Mouse (Mus musculus) adipocyte (in vitro differentiated cells): ENCODE results near the gene Zmiz1.
A peak's percentile ranks its signal among the peaks of the same experiment; 100 is the strongest.

Experiments
- DNase-seq: peaks from one replicate; pipeline ENCODE4 v3.0.0-alpha.2; 2016; ENCODE audit warnings: low spot score

Zmiz1 gene

DNA sequence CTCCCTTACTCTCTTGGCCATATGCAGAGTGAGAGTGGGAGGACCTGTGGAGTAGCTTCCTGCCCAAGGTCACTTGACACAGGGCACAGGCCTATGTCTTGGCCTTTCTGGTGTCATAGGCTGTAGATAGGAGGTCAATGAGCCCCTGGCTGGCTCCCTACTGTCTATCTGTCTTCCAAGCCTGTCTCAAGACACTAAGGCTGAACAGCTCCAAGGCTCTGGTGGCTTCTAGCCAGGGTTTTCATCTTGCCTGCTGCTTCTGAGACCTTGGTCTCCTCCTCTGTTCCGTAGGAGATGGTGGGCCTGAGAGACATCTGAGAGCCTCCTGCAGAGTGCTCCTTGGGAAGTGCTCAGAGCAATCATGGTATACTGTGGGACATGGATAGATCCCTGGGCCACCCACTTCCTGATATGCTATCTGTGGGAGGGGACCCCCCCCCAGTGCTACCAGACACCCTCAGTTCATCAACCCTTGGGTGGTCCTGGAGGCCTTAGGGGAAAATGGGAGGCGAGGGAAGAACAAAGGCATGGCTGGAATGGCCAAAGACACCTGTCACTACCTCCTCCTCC, 56.0 kb downstream of the Zmiz1 start:
- no peak for DNase-seq

DNA sequence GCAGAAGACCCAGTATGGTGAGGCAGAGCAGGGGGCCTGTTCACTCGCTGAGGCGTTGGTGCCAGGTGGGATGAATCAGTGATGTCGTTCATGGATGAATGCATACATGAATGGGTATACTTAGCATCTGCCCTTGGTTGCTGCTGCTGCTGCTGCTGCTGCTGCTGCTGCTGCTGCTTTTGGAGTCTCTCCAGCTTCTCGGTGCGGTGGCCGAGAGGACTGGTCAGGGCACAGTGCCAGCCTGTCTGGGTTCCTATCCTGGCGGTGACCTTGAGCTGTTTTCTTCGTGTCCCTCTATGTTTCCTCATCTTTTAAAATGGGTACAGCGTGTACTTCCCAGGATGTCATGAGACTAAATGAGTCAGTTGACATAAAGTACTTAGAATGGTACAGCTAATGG, 56.9 kb downstream of the Zmiz1 start:
- DNase-seq, result no peak

DNA sequence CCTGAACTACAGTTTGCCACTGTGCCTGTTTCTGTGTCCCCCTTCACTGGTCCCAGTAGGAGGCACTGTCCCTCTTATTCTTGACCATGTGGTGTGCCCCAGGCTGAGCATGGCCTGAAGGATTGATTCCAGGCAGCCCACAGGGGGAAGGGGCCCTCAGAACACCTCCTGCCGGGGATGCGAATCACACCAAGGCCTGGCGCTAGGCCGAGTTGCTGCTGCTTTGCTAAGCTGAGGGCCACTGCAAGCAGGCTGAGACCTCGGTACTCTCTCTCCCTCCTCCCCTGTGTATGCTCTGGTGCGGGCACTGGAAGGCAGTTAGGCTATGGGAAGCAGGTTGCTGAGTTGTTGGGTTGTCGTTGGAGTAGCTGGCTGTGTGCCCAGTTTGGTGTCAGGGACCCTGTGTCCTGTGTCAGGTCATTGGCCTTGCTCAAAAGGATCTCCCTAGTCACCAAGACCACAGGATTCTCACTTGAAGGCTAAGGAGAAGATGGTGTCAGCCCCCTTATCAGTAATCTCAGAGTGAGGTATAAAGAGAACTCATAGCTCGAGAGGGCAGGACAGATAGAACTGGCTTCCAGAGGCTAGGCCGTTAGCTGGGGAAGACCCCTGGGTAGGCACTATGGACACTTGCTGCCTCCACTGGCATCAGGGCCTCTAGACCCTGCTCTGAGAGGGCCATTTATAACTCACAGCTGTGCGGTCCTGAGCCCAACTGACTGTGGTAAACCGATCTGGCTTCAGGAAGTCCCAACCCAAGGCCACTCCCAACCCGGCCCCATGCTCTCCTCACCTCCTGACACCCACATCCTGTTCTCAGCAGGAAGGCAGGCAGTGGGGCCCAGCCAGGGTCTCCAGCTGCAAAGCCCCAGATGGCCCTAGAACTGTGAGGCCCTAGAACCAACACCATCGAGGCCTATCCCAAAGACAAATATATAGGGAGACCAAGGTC, 57.9 kb downstream of the Zmiz1 start:
- DNase-seq, result no peak

DNA sequence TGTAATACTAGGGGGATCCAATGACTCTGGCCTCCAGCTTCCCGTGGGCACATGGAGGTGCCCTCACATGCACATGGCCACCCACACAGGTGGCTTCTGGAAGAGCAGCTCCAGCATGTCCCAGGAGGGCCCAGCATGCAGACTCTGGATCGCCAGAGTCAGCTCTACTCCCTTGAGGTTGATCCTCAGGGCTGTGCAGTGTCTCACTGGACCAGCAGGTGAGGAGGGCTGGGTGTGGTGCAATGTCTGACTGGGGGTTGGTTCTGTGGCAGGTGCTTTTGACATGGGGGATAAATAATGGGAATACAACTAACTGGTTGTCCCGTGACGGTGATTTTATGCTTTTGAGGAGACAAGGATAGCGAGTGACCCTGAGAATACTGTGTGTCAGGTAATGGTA, 59.7 kb downstream of the Zmiz1 start:
- no peak for DNase-seq

DNA sequence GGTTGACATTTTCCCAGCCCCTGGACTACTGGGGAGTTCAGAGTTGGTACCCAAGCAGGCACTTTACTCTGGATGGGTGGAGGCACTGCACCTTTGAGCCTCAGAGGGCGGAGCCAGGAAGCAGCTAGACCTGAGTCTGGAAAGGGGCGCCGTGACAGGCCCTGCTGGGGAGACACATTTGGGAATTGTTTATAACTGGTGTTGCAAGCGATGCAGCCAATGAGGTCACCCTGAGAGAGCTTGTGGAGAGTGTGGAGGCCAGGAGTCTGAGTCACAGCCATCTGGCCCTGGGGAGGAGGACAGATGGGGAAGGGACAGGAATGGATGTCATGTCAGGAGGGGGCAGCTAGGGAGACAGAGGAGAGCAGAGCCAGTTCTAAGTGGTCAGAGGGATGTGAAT, 60.7 kb downstream of the Zmiz1 start:
- DNase-seq, result peak; percentile 48

DNA sequence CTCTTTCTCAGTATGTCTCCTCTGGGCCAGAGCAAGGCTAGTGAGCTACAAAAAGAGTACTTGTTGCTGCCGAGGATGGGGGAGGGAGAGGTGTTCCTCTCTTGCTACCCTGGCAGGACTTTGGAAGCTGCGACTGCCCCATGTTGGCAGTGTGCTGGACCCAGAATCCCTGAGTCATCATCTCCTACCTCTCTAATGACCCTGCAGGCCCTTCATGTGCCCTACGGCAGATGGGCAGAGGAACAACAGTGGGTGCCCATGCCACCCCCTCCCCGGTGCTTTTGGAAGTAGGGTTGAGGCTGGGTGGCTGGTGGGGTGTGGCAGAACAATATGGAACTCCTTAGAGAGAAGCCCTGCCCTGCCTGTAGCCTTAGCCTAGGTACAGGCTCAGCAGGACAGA, 61.6 kb downstream of the Zmiz1 start:
- no peak for DNase-seq

DNA sequence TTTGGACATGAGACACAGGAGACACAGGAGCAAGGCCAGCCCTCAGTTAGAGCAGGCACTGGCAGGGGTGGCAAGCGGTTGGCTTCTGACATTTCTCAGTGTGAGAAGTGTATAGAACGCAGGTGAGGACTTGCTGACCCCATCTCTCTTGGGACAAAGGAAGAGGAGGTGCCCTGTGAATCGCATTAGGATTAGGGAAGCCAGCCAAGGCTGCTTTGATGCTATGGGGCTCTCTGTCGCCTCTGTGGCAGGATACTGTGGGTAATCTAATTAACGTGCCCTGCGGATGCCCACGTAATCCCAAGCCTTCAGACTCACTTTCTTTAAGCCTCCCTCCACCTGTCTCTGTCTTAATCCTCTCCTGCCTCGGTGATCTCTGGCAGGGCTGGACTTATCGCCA, 62.0 kb downstream of the Zmiz1 start:
- DNase-seq, result no peak

DNA sequence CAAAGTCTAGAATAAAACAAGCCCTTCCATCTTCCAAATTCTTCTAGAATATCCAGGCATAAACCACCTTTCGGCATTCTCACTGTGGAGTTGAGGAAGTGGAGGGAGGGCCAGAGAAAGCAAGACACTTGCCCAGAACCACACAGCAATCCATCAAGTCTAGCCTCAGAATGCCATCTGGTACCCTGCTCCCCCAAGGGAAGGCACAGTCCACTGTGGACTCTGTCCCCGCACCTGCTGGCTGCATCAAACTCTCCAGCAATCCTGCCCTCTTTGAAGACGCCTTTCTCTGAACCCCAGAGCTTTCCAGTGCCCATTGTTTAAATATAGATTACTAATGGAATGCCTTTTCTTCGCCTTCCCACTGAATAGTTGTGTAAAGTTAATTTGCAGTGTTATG, 62.5 kb downstream of the Zmiz1 start:
- DNase-seq, result no peak

DNA sequence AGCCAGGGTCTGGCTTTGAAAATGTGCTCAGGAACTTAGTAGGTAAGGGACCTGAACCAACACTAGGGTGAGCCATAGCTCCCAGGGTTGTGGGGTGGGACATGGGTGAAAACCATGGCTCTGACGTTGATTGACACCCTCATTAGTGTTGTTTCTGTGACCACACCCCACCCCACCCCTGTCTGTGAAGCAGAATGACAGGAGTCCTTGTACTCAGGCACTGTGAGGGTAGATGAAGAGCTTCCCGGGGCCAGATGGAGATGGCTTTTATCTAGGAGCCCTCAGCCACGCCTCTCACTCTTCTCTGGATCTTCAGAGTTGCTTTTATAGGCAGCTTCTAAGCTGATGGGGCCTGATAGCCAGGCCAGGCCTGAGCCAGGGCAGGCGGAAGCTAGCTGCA, 63.4 kb downstream of the Zmiz1 start:
- no peak for DNase-seq

DNA sequence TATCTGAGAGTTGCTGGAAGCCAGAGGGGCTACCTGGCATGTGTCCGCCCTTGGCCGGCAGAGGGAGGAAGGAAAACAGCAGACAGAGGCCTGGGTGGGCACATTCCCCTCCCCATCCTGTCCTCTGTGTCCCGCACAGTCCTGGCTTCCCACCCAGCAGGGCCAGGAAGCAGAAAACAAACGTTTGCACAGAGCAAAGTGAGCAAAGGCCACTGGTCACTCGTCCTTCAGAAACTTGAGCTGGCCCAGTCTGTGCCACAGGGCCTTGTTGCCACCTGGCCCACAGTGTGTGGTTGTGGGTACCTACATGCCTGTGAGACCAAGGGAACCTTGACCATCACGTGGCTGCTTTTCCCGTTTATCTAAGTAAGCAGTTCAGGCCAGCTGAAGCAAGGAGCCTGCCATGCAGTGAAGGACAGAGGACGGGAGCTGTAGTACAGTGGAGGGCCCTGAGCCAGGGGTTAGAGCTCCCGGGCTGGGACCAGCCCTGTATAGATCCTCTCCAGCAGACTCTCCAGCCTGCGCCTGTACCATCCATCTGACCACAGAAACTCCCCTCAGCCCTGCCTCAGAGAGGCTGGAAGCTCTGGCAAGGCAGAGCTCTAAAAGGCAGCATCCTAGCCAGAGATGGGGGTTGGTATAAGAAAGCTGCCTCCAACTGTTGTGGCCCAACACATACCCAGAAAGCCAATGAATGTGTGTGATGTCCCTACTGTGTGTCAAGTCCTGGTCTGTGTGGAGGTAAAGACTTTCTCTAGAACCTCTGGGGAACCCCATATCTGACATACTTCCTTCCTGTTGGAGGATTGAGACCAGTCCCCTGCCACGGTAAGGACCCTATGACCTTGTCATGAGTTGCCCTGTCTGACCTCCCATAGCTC, 64.5 kb downstream of the Zmiz1 start:
- DNase-seq, result no peak

DNA sequence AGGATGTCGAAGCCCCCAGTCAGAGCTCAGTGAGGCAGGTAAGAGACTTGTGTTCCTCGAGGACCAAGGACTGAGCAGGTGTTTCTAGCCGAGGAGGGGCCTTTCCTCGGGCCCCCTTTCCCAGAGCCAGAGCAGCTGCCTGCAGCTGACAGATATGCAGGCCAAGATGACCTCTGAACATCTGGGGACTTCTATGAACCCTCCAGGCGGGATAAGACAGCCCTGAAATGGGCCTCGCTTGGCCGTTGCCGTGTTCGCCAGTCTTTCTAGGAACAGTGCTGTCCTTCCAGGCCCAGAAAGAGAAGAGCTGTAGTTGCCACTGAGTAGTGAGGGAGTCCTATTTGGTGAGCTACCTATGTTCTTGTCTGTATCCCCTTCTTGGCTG, 65.1 kb downstream of the Zmiz1 start:
- DNase-seq, result no peak

DNA sequence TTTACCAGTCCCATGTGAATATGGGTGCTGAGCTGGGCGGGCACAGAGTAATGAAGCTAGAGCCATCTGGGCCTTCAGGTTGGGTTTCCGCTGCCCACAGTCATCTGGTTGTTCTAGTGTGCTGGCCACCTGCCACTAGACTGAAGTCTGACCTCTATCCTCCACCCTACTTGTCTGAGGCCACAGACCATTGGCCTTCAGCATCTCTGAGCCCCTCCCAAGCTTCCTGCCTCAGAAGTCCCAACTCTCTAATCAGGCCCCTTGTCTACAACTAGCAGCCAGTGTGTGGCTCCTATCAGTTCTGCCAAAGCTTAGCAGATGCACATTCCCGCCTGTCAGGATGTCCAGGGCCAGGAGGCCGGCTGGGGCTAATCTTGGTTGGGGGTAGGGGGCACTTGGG, 65.9 kb downstream of the Zmiz1 start:
- no peak for DNase-seq

DNA sequence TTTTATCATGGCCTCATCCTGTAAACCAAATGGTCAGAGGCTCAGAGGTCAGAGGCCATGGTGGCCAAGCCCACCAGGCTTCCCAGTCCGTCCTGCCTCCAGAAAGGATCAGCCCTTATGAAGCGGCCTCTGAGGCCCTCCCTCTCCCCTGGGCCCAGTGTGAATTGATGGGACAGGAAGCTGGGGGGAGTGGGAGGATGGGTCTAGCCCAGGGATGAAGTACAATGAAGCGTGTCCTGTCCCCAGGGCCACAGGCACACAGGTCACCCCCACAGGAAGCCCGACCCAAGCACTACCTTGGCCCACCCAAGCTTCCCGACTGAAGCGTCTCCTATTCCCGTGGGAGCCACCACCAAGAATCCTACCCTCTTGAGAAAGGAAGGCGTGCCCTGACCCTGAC, 66.7 kb downstream of the Zmiz1 start:
- DNase-seq, result no peak

DNA sequence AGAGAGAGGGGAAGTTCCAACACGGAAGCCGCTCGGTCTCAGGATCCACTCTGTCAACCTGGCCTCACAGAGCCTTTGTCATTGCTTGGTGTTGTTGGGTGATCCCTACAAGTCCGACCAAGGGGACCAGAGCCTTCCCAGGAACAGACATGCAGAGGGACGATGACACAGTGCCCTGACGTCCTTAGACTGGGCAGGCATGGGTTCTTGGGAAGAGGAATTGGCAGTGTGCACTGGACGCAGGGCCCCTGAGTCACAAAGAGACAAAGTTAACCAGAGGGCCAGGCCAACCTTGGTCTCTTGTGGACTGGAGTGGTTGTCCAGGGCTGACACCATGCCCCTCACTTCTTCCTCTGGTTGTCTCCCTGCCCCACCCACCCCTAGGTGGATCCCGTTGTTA, 67.9 kb downstream of the Zmiz1 start:
- DNase-seq, result peak; percentile 24

DNA sequence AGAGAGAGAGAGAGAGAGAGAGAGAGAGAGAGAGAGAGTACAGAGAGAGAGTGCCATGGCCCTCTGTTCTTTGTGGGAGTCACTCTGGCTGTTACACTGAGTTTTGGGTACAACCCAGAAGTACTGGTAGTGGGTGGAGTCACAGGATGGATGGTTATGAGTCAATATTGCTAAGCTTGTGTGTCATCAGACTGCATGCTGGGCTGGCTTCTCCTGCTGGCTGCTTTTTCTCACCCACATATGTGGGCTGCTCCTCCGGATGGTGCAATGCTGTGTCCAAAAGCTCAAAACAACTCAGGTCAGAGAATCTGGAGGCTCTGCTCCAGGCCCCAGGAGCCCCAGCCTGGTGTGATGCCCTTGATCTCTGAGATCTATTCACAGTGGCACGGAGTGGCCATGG, 68.3 kb downstream of the Zmiz1 start:
- DNase-seq, result peak; percentile 82

DNA sequence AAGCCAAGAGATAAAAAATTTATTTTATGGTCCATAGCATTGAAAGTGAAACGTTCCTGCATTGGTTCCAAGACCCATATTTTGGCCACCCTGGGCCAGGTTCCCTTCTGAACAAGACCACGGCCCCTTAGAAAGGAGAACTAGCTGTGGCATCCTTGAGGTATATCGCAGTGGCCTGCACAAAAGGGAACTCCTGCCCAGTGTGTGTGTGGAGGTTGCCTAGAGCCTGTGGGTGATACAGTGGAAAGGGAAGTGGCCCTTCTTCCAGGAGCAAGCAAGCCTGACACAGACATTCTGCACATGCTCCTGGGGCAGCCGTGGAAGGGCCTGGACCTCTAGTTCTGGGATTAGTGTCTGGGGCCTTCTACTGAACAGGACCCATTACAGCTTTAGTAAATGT, 71.4 kb downstream of the Zmiz1 start:
- no peak for DNase-seq

DNA sequence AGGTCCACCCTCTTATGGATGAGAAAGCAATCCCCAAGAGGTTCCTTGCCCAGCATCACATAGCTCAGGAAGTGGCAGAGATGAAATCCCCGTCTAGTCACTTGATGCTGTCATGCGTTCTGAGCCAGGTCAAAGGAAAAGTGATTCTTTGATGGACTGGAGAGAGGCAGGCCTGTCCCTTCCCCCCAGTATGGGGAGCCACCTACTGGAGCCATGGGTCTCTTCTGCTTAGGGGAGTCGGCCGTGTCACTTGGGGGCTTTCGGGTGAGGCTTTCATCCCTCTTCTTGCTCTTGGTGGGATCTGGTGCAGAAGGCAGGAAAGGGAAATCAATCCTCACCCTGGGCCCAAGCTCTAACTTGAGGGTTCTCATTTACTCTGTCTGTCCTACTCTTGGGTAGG, 71.8 kb downstream of the Zmiz1 start:
- DNase-seq, result no peak

DNA sequence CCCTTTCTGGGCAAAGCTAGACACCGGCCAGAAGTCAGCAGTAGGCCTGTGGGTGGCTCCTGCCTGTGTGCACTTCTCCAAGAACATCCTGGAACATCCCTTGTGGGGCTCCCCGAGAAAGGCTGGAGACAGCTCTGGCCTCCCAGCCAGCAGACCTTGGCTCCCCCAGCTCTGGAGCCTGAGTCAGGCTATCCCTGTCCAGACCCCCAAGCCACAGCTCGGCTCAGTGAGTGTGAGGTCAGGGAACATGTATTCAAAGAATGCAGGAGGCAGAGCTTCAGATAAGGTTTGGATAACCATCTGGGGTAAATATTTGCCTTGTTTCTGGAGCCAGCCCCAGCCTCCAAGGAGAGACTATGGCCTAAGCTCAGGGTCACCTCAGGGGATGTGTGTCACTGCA, 74.0 kb downstream of the Zmiz1 start:
- DNase-seq, result no peak

DNA sequence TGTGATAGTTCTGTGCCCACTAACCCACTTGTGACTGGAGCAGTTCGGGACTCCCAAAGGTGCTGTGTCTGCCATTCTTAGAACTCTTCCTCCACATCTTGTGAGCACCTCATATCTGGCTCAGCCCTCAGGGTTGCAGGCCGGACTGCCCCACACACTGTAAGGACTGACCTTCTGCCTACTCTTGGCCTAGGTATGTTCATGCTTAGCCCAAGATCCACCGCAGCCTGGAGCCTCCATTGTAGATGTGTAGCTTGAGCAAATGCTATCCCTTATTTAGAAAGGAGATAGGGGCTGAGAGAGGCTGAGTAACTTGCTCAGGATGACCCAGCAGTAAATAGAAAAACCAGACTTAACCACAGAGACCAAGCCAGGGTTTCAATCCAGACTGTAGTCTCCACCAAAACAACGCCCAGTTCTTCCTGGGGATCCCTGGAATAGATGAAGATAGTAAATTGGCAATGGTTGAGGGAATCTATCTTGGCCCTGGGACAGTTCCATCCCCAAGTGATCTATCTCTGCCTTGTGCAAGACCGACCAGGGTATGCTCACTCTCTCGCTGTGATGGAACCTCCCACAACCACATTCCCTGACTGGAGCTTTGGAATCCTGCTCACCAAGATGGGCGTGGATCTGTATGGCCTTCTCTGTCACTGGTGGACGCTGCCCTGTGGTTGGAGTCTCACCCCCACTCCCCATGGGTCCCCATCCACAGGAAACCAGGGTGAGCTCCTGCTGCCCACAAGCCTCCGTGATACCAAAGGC, 74.8 kb downstream of the Zmiz1 start:
- DNase-seq, result no peak

DNA sequence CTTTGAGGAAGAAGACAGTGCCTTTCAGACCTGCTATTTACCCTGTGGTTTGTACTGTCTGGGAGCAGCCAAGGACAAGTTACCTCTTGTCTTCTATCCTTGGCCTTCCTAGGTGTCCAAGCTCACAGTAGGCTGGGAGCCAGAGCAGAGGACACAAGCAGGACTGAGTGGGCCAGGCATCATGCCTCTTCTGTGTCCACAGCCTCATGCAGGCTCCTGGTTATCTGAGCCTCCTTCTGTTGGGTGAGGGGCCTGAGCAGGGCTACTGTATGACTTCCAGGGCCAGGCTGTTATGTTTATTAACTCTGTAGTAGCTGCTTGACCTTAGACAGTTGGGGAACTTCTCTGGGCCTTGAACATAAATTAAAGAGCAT, 75.4 kb downstream of the Zmiz1 start:
- no peak for DNase-seq

DNA sequence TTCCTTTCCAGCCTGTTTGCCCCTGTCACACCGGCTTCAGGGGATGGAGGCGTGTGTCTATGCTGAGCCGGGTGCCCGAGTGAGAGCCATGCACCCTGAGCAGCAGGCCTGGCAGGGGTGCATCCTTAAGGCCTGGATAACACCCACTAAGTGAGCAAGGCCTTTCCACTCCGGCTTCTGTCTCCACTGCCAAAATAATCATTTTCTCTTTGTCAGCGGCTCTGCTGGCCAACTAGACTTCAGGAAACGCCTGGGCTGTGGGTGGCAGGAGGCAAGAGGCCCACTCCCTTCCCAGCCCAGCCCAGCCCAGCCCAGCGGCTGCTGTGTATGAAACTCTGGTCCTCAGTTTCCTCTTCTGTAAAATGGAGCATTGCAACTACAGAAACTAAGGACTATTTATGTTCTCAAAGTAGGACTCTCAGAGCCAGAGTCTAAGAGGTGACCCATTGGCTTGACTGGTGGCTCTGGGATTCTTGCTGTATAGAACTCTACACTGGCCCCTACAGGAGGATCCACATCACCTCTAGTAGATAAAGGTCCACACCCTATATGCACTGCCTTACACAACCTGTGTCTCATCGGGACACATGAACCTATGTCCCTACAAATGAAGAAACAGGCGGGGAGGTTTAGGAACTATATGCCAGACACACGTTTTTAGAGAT, 76.1 kb downstream of the Zmiz1 start:
- peak; percentile 23 for DNase-seq

DNA sequence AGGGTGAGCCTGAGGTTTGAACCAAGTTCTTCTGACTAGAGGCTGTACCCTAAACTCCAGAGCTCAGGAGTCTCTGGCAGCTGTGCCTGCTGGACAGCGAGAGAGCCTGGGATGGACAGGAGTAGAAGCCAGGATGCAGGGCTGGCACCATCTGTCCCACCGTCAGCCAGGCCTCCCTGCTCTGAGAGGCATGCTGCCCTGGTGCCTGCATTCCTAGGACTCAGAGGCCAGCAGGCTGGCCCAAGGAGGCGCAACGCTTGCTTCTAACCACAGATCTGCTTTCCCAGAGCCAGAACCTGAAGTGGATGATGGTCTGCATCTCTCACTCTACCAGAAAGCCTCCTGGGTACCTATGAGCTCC, 76.6 kb downstream of the Zmiz1 start:
- DNase-seq, result no peak
